Mouse (Mus musculus): ENCODE results near the gene Fsd1.

- TF ChIP-seq USF1 (IDR thresholded peaks at IDR 0.05; ENCODE audit: low read depth, low read length) (no peak), EP300 (IDR thresholded peaks at IDR 0.05; ENCODE audit: low read depth in 1 of 2, low read length in 2 of 2) (no peak), POLR2A (IDR thresholded peaks at IDR 0.05; ENCODE audit: control insufficient read depth in 1 of 2, insufficient read depth in 1 of 2, low read depth in 1 of 2, low read length in 2 of 2, poor library complexity in 1 of 2) (no peak), TBP (IDR thresholded peaks at IDR 0.05; ENCODE audit: low read depth, low read length) (no peak), BHLHE40 (IDR thresholded peaks at IDR 0.05; ENCODE audit: borderline replicate concordance, low read depth, low read length) (no peak), TAL1 (IDR thresholded peaks at IDR 0.05; ENCODE audit: low read length) (no peak), NRF1 (IDR thresholded peaks at IDR 0.05; ENCODE audit: insufficient read depth, low read depth, low read length, poor library complexity, severe bottlenecking) (no peak)
These were observed 27.8 kb upstream of the Fsd1 start for GRCm38 (mm10) chr17:55958584-55958886.
